Mouse (Mus musculus) heart, adult 2 months (tissue): ENCODE data around the gene Xylt1.

Experiments used
- CTCF ChIP-seq: fragments of 200-600 bp; IDR thresholded peaks from 2 replicates; pipeline ENCODE4 v1.8.1; 2022; ENCODE audit warnings: antibody characterized with exemption, mild to moderate bottlenecking, moderate library complexity
- EP300 ChIP-seq: fragments of 200-500 bp; IDR thresholded peaks from 2 replicates; pipeline ENCODE4 v1.6.1; 2011; ENCODE audit warnings: low read depth, low read length, control low read depth; ENCODE audit not compliant: insufficient read depth
- POLR2A ChIP-seq: fragments of 200-500 bp; IDR thresholded peaks from 2 replicates; pipeline ENCODE4 v1.6.1; 2011; ENCODE audit warnings: mild to moderate bottlenecking, low read depth, low read length, control low read depth; ENCODE audit not compliant: insufficient read depth

GRCm38 (mm10) chr7:117382006-117382405, 1.2 kb downstream of the Xylt1 start:
- TF ChIP-seq POLR2A (no peak), CTCF (no peak), EP300 (no peak)
